Mouse (Mus musculus) CH12.LX (cell line): ENCODE measurements around the gene Olfr444. TPM values are rescaled to one million over a fixed set of nuclear protein-coding genes. Genes with fewer than 3 reads are reported as not detected.

Source experiments
- polyA plus RNA-seq: library from polyadenylated mRNA; unstranded; fragments of >175 nt; gene quantifications from 2 replicates; pipeline ENCODE4 v1.2.1, GENCODE M21; 2012; ENCODE audit warnings: low read depth; ENCODE audit not compliant: insufficient read length
- total RNA-seq, 2 experiments: library from RNA; depleted of rRNA; stranded (reverse); fragments of 300-350 nt in 1 of 2; fragments of >200 nt in 1 of 2; gene quantifications; 2 replicates each; pipeline ENCODE4 v1.2.3; 2012 to 2014

Olfr444 gene
- total and polyA plus RNA-seq, 3 experiments, result not detected

Other genes starting within 250 kb of the Olfr444 start
- gene Tcaf1, start 239.0 kb upstream of the Olfr444 start, total RNA-seq (2012; rRNA removed), result not detected in 2 replicates
- gene Tcaf1, start 239.0 kb upstream of the Olfr444 start, total RNA-seq (2014; rRNA removed), result not detected in 2 replicates
- not detected in 2 replicates for gene Tcaf1, start 239.0 kb upstream of the Olfr444 start, polyA plus RNA-seq
- not detected in 2 replicates for gene Olfr453, start 209.7 kb upstream of the Olfr444 start, total RNA-seq (2012; rRNA removed)
- gene Olfr453, start 209.7 kb upstream of the Olfr444 start, total RNA-seq (2014; rRNA removed), result not detected in 2 replicates
- not detected in 2 replicates for gene Olfr453, start 209.7 kb upstream of the Olfr444 start, polyA plus RNA-seq
- not detected in 2 replicates for gene Olfr38, start 192.7 kb upstream of the Olfr444 start, total RNA-seq (2012; rRNA removed)
- not detected in 2 replicates for gene Olfr38, start 192.7 kb upstream of the Olfr444 start, total RNA-seq (2014; rRNA removed)
- gene Olfr38, start 192.7 kb upstream of the Olfr444 start, polyA plus RNA-seq, result not detected in 2 replicates
- gene Olfr452, start 164.0 kb upstream of the Olfr444 start, total RNA-seq (2012; rRNA removed), result not detected in 2 replicates
- not detected in 2 replicates for gene Olfr452, start 164.0 kb upstream of the Olfr444 start, total RNA-seq (2014; rRNA removed)
- gene Olfr452, start 164.0 kb upstream of the Olfr444 start, polyA plus RNA-seq, result not detected in 2 replicates
- gene Olfr450, start 137.1 kb upstream of the Olfr444 start, total RNA-seq (2012; rRNA removed), result not detected in 2 replicates
- not detected in 2 replicates for gene Olfr450, start 137.1 kb upstream of the Olfr444 start, total RNA-seq (2014; rRNA removed)
- gene Olfr450, start 137.1 kb upstream of the Olfr444 start, polyA plus RNA-seq, result not detected in 2 replicates
- gene Olfr449, start 114.7 kb upstream of the Olfr444 start, total RNA-seq (2012; rRNA removed), result not detected in 2 replicates
- gene Olfr449, start 114.7 kb upstream of the Olfr444 start, total RNA-seq (2014; rRNA removed), result not detected in 2 replicates
- not detected in 2 replicates for gene Olfr449, start 114.7 kb upstream of the Olfr444 start, polyA plus RNA-seq
- gene Olfr448, start 58.6 kb upstream of the Olfr444 start, total RNA-seq (2012; rRNA removed), result not detected in 2 replicates
- not detected in 2 replicates for gene Olfr448, start 58.6 kb upstream of the Olfr444 start, total RNA-seq (2014; rRNA removed)
- gene Olfr448, start 58.6 kb upstream of the Olfr444 start, polyA plus RNA-seq, result not detected in 2 replicates
- not detected in 2 replicates for gene Olfr447, start 40.2 kb upstream of the Olfr444 start, total RNA-seq (2012; rRNA removed)
- not detected in 2 replicates for gene Olfr447, start 40.2 kb upstream of the Olfr444 start, total RNA-seq (2014; rRNA removed)
- not detected in 2 replicates for gene Olfr447, start 40.2 kb upstream of the Olfr444 start, polyA plus RNA-seq
- gene Olfr446, start 27.7 kb upstream of the Olfr444 start, total RNA-seq (2012; rRNA removed), result not detected in 2 replicates
- not detected in 2 replicates for gene Olfr446, start 27.7 kb upstream of the Olfr444 start, total RNA-seq (2014; rRNA removed)
- gene Olfr446, start 27.7 kb upstream of the Olfr444 start, polyA plus RNA-seq, result not detected in 2 replicates
- not detected in 2 replicates for gene Olfr441, start 157.3 kb downstream of the Olfr444 start, total RNA-seq (2012; rRNA removed)
- gene Olfr441, start 157.3 kb downstream of the Olfr444 start, total RNA-seq (2014; rRNA removed), result not detected in 2 replicates
- not detected in 2 replicates for gene Olfr441, start 157.3 kb downstream of the Olfr444 start, polyA plus RNA-seq
- not detected in 2 replicates for gene Olfr237-ps1, start 197.5 kb downstream of the Olfr444 start, total RNA-seq (2012; rRNA removed)
- gene Olfr237-ps1, start 197.5 kb downstream of the Olfr444 start, total RNA-seq (2014; rRNA removed), result not detected in 2 replicates
- not detected in 2 replicates for gene Olfr237-ps1, start 197.5 kb downstream of the Olfr444 start, polyA plus RNA-seq
- not detected in 2 replicates for gene Olfr437, start 214.2 kb downstream of the Olfr444 start, total RNA-seq (2012; rRNA removed)
- gene Olfr437, start 214.2 kb downstream of the Olfr444 start, total RNA-seq (2014; rRNA removed), result not detected in 2 replicates
- not detected in 2 replicates for gene Olfr437, start 214.2 kb downstream of the Olfr444 start, polyA plus RNA-seq
- not detected in 2 replicates for gene Olfr13, start 223.1 kb downstream of the Olfr444 start, total RNA-seq (2012; rRNA removed)
- not detected in 2 replicates for gene Olfr13, start 223.1 kb downstream of the Olfr444 start, total RNA-seq (2014; rRNA removed)
- not detected in 2 replicates for gene Olfr13, start 223.1 kb downstream of the Olfr444 start, polyA plus RNA-seq
- not detected in 2 replicates for gene Olfr435, start 248.1 kb downstream of the Olfr444 start, total RNA-seq (2012; rRNA removed)
- gene Olfr435, start 248.1 kb downstream of the Olfr444 start, total RNA-seq (2014; rRNA removed), result not detected in 2 replicates
- gene Olfr435, start 248.1 kb downstream of the Olfr444 start, polyA plus RNA-seq, result not detected in 2 replicates